Mouse (Mus musculus) liver, embryonic 18 days (tissue): ENCODE data around the gene Pde6c. TPM values are rescaled to one million over a fixed set of nuclear protein-coding genes. Genes with fewer than 3 reads are reported as not detected.

ENCODE experiments used
- polyA plus RNA-seq: library from polyadenylated mRNA; depleted of rRNA; stranded (reverse); fragments of >200 nt; gene quantifications from 2 replicates; pipeline ENCODE4 v1.2.3, GENCODE M21; 2012; rRNA removed

The Pde6c gene
- polyA plus RNA-seq, result 6.7 and 7.8 TPM in 2 replicates

DNA sequence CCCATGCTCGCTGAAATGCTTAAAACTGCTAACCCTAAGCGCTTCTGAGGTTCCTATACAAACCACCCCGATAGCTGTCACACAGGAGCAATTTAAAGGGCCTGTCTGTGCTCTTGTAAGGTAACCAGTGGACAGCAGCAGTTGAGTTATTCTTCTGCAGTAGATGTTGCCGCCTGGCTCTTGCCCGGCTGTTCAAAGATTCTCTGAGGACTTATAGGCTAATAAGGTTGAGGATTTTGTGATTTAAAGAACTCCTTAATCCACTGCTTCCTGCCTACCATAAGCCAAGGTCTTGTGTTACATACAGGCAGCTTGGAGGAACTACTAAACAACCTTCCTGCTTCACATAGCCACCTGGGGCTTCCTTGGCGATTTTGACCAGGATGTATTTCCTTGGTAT, at the start of gene Pde6c:
Gene Pde6c, plus strand, starts transcription at position 301 of the 400 bp plus-strand sequence.

DNA sequence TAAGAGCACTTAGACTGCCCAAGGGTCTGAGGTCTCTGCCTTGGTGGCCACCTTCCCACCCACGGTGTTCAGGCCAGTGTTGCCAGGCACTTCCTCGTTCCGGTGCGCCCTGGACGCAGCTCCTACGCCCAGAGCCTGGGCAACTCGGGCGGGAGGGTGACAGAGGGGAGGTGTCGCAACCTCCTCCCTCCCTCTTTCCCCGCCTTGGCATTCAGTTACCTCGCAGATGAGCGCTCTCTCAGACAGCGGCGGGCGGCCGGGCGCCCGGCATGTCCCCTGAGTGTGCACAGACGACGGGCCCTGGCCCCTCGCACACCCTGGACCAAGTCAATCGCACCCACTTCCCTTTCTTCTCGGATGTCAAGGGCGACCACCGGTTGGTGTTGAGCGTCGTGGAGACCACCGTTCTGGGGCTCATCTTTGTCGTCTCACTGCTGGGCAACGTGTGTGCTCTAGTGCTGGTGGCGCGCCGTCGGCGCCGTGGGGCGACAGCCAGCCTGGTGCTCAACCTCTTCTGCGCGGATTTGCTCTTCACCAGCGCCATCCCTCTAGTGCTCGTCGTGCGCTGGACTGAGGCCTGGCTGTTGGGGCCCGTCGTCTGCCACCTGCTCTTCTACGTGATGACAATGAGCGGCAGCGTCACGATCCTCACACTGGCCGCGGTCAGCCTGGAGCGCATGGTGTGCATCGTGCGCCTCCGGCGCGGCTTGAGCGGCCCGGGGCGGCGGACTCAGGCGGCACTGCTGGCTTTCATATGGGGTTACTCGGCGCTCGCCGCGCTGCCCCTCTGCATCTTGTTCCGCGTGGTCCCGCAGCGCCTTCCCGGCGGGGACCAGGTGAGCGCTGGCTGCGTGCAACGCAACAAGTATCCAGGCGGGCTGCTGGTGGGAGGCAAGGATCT, 35.5 kb upstream of the Pde6c start, which contains the start of gene Ffar4:
Gene Ffar4, plus strand, starts transcription at position 214 of the 901 bp plus-strand sequence.

DNA sequence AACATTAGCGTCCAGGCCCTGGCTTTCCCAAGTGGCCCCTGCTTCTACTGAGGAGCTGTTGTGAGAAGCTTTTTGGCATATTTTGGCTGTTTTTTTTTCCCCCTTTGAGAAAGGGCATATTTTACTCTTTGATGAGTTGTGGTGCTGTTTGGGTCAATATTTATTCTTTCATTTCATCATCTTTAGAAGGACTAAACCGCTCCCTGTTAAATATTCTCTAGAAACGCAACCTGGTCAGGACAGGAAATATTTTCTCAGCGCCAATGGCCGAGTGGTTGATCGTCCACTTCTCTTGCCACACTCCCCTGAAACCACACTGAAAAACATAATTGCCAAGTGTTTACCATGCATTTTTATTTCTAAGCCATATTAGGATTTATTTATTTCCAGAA, 7.4 kb upstream of the Pde6c start, which contains the start of gene Rbp4:
Gene Rbp4, minus strand, starts transcription at position 63 of the 392 bp plus-strand sequence.

DNA sequence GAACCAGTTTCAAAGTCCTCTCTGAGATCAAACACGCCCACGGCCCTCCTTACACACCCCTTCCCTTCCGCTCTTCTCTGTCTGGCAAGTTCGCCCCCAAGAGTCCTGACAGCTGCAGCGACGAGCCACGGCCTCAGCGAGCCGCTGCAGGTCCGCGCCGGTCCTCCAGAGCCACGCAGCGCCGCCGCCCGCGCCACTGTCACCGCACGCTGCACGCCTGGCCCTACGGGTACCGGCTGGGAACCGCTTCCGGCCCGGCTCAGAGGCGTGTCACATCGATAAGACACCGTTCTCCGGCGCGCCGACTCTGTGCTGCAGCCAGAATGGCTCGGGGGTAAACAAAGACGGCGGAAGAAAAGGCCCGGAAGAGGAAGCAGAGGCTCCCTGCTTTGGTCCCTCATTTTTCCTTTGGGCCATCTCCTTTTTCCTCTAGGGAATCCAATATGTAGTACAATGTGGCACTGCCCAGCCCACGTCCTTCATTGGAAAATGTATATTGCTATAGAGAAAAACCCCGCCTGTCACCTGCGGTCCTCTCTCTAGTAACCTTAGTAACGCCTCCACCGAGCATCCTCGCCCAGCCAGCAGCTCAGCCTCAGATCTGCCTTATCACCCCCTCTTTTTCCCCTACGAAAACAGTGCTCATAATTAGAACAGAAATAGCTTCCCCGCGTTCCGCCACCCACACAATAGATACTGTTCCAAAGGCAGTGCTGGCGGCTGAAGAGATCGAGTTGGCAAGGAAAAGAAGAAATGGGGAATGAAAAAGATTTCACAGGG, 91.5 kb downstream of the Pde6c start, which contains the start of gene Fra10ac1:
Gene Fra10ac1, minus strand, starts transcription at position 252 of the 780 bp plus-strand sequence.

Other genes starting within 250 kb of the Pde6c start
- 13.3 and 17.4 TPM in 2 replicates for gene Myof, start 89.2 kb upstream of the Pde6c start, polyA plus RNA-seq
- gene Cep55, start 77.8 kb upstream of the Pde6c start, polyA plus RNA-seq, result 4.0 and 4.2 TPM in 2 replicates
- 8.2 and 9.5 TPM in 2 replicates for gene Ffar4, start 35.7 kb upstream of the Pde6c start, polyA plus RNA-seq
- gene Rbp4, start 7.5 kb upstream of the Pde6c start, polyA plus RNA-seq, result 2,123 and 2,147 TPM in 2 replicates
- gene Fra10ac1, start 91.4 kb downstream of the Pde6c start, polyA plus RNA-seq, result 8.1 and 10.0 TPM in 2 replicates
- 0.01 TPM in 1 of 2 replicates, not detected in the other for gene Lgi1, start 131.8 kb downstream of the Pde6c start, polyA plus RNA-seq